Mouse (Mus musculus) brown adipose tissue, adult 24 weeks (tissue): ENCODE measurements around the gene Cavin1. TPM values are rescaled to one million over a fixed set of nuclear protein-coding genes. Genes with fewer than 3 reads are reported as not detected.
"Not testable (repeated sequence)": the region's sequence is repeated elsewhere in the genome, so short reads cannot be mapped to it uniquely, and the experiment has no call there.

ENCODE experiments used
- H3K27ac ChIP-seq: fragments of 200-500 bp; replicated peaks from 2 replicates; pipeline ENCODE4 v1.5.1; 2012; ENCODE audit warnings: low read depth, mild to moderate bottlenecking, low read length
- H3K4me1 ChIP-seq: fragments of 200-500 bp; 2 replicates; pipeline ENCODE4 v1.6.1; 2012; ENCODE audit warnings: low read length, mixed read lengths; ENCODE audit not compliant: control insufficient read depth, insufficient read depth, insufficient read length
- H3K4me3 ChIP-seq: fragments of 200-500 bp; 2 replicates; pipeline ENCODE4 v1.5.1; 2012; ENCODE audit warnings: low read depth, mild to moderate bottlenecking, low read length, moderate library complexity; ENCODE audit not compliant: insufficient read depth
- polyA plus RNA-seq: library from polyadenylated mRNA; stranded (reverse); fragments of >200 nt; gene quantifications from 2 replicates; pipeline ENCODE4 v1.2.4, GENCODE M21; 2012; ENCODE audit not compliant: missing spikeins, insufficient read depth, insufficient read length

Gene Cavin1
- 242 and 279 TPM in 2 replicates for polyA plus RNA-seq

GRCm38 (mm10) chr11:100970557-100970937 is at the start of gene Cavin1:
Gene Cavin1, minus strand, starts transcription at chr11:100970887.
- peaks cover 13% of the 10 kb centered on the region for H3K4me1 ChIP-seq

GRCm38 (mm10) chr11:101011641-101012040 is 41.0 kb upstream of the Cavin1 start:
- H3K27ac ChIP-seq = no peak overlapping the region
- 0 out of 2 replicates have a peak overlapping the region, but pooled peaks have one; percentile 1 for H3K4me3 ChIP-seq

More at GRCm38 (mm10) chr11:100970557-100970937, at the start of gene Cavin1:
- H3K27ac ChIP-seq = peak within 1 kb of the TSS; percentile 96
- H3K4me3 ChIP-seq = peak within 1 kb of the TSS; percentile 83

GRCm38 (mm10) chr11:101009888-101010784 is 39.4 kb upstream of the Cavin1 start:
- Histone ChIP-seq H3K27ac (peak overlapping the region; percentile 71), H3K4me3 (peak overlapping the region; percentile 73), H3K4me1 (no peaks in the 10 kb centered on the region; the same call in 1 of the 2 replicates)

More at GRCm38 (mm10) chr11:101011641-101012040, 41.0 kb upstream of the Cavin1 start:
- no peaks in the 10 kb centered on the region; the same call in 1 of the 2 replicates for H3K4me1 ChIP-seq

- H3K27ac ChIP-seq = peak within 1 kb of the TSS; percentile 96
- no peaks in the 10 kb centered on the region; the same call in 1 of the 2 replicates for H3K4me1 ChIP-seq
- H3K4me3 ChIP-seq = peak within 1 kb of the TSS; percentile 73
These were observed 38.6 kb upstream of the Cavin1 start, which contains the start of gene Atp6v0a1 for GRCm38 (mm10) chr11:101009046-101009887. Gene Atp6v0a1, plus strand, starts transcription at chr11:101009452.

GRCm38 (mm10) chr11:101008206-101009045 is 37.7 kb upstream of the Cavin1 start:
- Histone ChIP-seq H3K4me1 (no peaks in the 10 kb centered on the region; the same call in 1 of the 2 replicates), H3K4me3 (peak overlapping the region; percentile 56), H3K27ac (peak overlapping the region; percentile 96)

- no peak overlapping the region for H3K4me3 ChIP-seq
- peaks cover 2% of the 10 kb centered on the region for H3K4me1 ChIP-seq
- 0 out of 2 replicates have a peak overlapping the region, but pooled peaks have one; percentile 10 for H3K27ac ChIP-seq
These were observed 32.5 kb upstream of the Cavin1 start for GRCm38 (mm10) chr11:101003025-101003685.

GRCm38 (mm10) chr11:101001875-101002552 is 31.3 kb upstream of the Cavin1 start:
- H3K4me3 ChIP-seq, H3K4me1 ChIP-seq: not testable (repeated sequence)
- H3K27ac ChIP-seq = peak overlapping the region; percentile 40

- Histone ChIP-seq H3K4me3 (no peak overlapping the region), H3K4me1 (peaks cover 2% of the 10 kb centered on the region), H3K27ac (no peak overlapping the region)
These were observed 28.6 kb upstream of the Cavin1 start for GRCm38 (mm10) chr11:100999254-100999653.

GRCm38 (mm10) chr11:100998836-100999235 is 28.1 kb upstream of the Cavin1 start:
- Histone ChIP-seq H3K27ac (no peak overlapping the region), H3K4me1 (peaks cover 2% of the 10 kb centered on the region), H3K4me3 (no peak overlapping the region)

- Histone ChIP-seq H3K4me3 (no peak overlapping the region), H3K27ac (no peak overlapping the region), H3K4me1 (no peaks in the 10 kb centered on the region)
These were observed 25.8 kb upstream of the Cavin1 start for GRCm38 (mm10) chr11:100996501-100996900.

GRCm38 (mm10) chr11:100994655-100995054 is 24.0 kb upstream of the Cavin1 start:
- H3K27ac ChIP-seq = no peak overlapping the region
- no peaks in the 10 kb centered on the region for H3K4me1 ChIP-seq
- H3K4me3 ChIP-seq = no peak overlapping the region

- Histone ChIP-seq H3K4me3 (no peak overlapping the region), H3K27ac (no peak overlapping the region)
These were observed 23.5 kb upstream of the Cavin1 start for GRCm38 (mm10) chr11:100994233-100994632.

GRCm38 (mm10) chr11:100993437-100993836 is 22.8 kb upstream of the Cavin1 start:
- Histone ChIP-seq H3K4me3 (no peak overlapping the region), H3K4me1 (no peaks in the 10 kb centered on the region), H3K27ac (no peak overlapping the region)

More at GRCm38 (mm10) chr11:100994233-100994632, 23.5 kb upstream of the Cavin1 start:
- H3K4me1 ChIP-seq = no peaks in the 10 kb centered on the region
